Mouse (Mus musculus) heart, adult 18-20 months (tissue): Measurements from ENCODE around the gene Pkmyt1. TPM values are rescaled to one million over a fixed set of nuclear protein-coding genes. Genes with fewer than 3 reads are reported as not detected.

Source experiments
- total RNA-seq, 2 experiments: library from RNA; stranded (reverse); gene quantifications; 2 replicates each; pipeline ENCODE4 v1.2.3; 2021

The Pkmyt1 gene
- total RNA-seq, 2 experiments from 2014 or later = 1.1 to 1.4 TPM

Other genes with a start within 250 kb of the Pkmyt1 start
- gene Vmn2r117, start 246.6 kb upstream of the Pkmyt1 start, total RNA-seq = not detected
- 1 to 10 TPM; 6.2 to 7.3 TPM for gene Zfp213, start 162.1 kb upstream of the Pkmyt1 start, total RNA-seq
- 1 to 10 TPM; 2.2 to 3.1 TPM for gene Zfp13, start 126.8 kb upstream of the Pkmyt1 start, total RNA-seq
- gene Zscan10, start 125.5 kb upstream of the Pkmyt1 start, total RNA-seq = not detected
- under 1 TPM in 1 of 2 experiments, not detected in 1; 0.13 TPM for gene Mmp25, start 81.1 kb upstream of the Pkmyt1 start, total RNA-seq
- gene Bicdl2, start 65.8 kb upstream of the Pkmyt1 start, total RNA-seq = not detected
- gene Hcfc1r1, start 52.7 kb upstream of the Pkmyt1 start, total RNA-seq = 100 to 1,000 TPM; 191 to 199 TPM
- gene Thoc6, start 52.5 kb upstream of the Pkmyt1 start, total RNA-seq = 10 to 100 TPM; 11.0 to 11.2 TPM
- 10 to 100 TPM; 63.7 to 89.9 TPM for gene Tnfrsf12a, start 48.9 kb upstream of the Pkmyt1 start, total RNA-seq
- not detected for gene Cldn6, start 47.1 kb upstream of the Pkmyt1 start, total RNA-seq
- not detected for gene Cldn9, start 42.3 kb upstream of the Pkmyt1 start, total RNA-seq
- not detected for gene 1520401A03Rik, start 3.6 kb upstream of the Pkmyt1 start, total RNA-seq
- 10 to 100 TPM; 22.9 to 29.2 TPM for gene Paqr4, start 14.5 kb downstream of the Pkmyt1 start, total RNA-seq
- under 1 TPM; 0.15 to 0.18 TPM for gene Kremen2, start 19.5 kb downstream of the Pkmyt1 start, total RNA-seq
- gene Flywch1, start 45.3 kb downstream of the Pkmyt1 start, total RNA-seq = 10 to 100 TPM; 38.1 to 40.7 TPM
- under 1 TPM in 1 of 2 experiments, not detected in 1; 0.55 TPM for gene Flywch2, start 59.7 kb downstream of the Pkmyt1 start, total RNA-seq
- gene Srrm2, start 64.2 kb downstream of the Pkmyt1 start, total RNA-seq = 100 to 1,000 TPM; 125 to 153 TPM
- 100 to 1,000 TPM; 357 to 360 TPM for gene Elob, start 102.8 kb downstream of the Pkmyt1 start, total RNA-seq
- gene Prss33, start 109.7 kb downstream of the Pkmyt1 start, total RNA-seq = not detected
- gene Prss32, start 117.5 kb downstream of the Pkmyt1 start, total RNA-seq = not detected
- not detected for gene Prss41, start 117.8 kb downstream of the Pkmyt1 start, total RNA-seq
- gene Prss21, start 141.7 kb downstream of the Pkmyt1 start, total RNA-seq = not detected
- not detected for gene Dcpp1, start 154.5 kb downstream of the Pkmyt1 start, total RNA-seq
- not detected for gene Dcpp2, start 154.5 kb downstream of the Pkmyt1 start, total RNA-seq
- not detected for gene Dcpp3, start 191.1 kb downstream of the Pkmyt1 start, total RNA-seq
- gene Sbp, start 215.3 kb downstream of the Pkmyt1 start, total RNA-seq = not detected
- gene Sbpl, start 228.9 kb downstream of the Pkmyt1 start, total RNA-seq = not detected